Comparison of ENCODE assay signal across 8 mouse cellular contexts in genomic region chr9:103761151-103761571, GRCm38 (mm10). TPM values are rescaled to one million over a fixed set of nuclear protein-coding genes. Genes with fewer than 3 reads are reported as not detected.
DNase-seq lines count a peak whose midpoint lies in the region; ATAC-seq lines count a peak whose summit lies in the region.

No protein-coding gene starts in this region.

- H3K27ac ChIP-seq in hindbrain, embryonic 11.5 days (ENCODE audit: low read depth, low read length): no peak overlapping the region
- peak overlapping the region; percentile 62 for H3K27ac ChIP-seq in midbrain, embryonic 12.5 days (replicated peaks)

- peak overlapping the region; percentile 50 for H3K4me3 ChIP-seq in hindbrain, embryonic 11.5 days (ENCODE audit: low read depth, low read length)
- peak overlapping the region; percentile 68 for H3K4me3 ChIP-seq in midbrain, embryonic 12.5 days

- under 1% methylated on average over 30 of the region's 30 CpGs for WGBS in hindbrain, embryonic 11.5 days
- under 1% methylated on average over 30 of the region's 30 CpGs for WGBS in midbrain, embryonic 12.5 days

- H3K36me3 ChIP-seq in hindbrain, embryonic 11.5 days (ENCODE audit: control insufficient read depth, insufficient read depth, low read length): no peaks in the 10 kb centered on the region
- no peaks in the 10 kb centered on the region for H3K36me3 ChIP-seq in midbrain, embryonic 12.5 days

- peak overlapping the region; percentile 91 for H3K4me2 ChIP-seq in hindbrain, embryonic 11.5 days (replicated peaks; ENCODE audit: low read depth, low read length)
- H3K4me2 ChIP-seq in midbrain, embryonic 12.5 days (replicated peaks): peak overlapping the region; percentile 91

- no peaks in the 10 kb centered on the region for H3K9me3 ChIP-seq in hindbrain, embryonic 11.5 days (ENCODE audit: control insufficient read depth, low read length)
- no peaks in the 10 kb centered on the region for H3K9me3 ChIP-seq in midbrain, embryonic 12.5 days

- H3K4me1 ChIP-seq in hindbrain, embryonic 11.5 days (replicated peaks; ENCODE audit: control insufficient read depth, insufficient read depth, low read length): no peaks in the 10 kb centered on the region
- peaks cover 21% of the 10 kb centered on the region for H3K4me1 ChIP-seq in midbrain, embryonic 12.5 days

- peaks cover 19% of the 10 kb centered on the region; the same call in 1 of the 2 replicates for H3K27me3 ChIP-seq in hindbrain, embryonic 11.5 days (ENCODE audit: control insufficient read depth, insufficient read depth, low read length)
- H3K27me3 ChIP-seq in midbrain, embryonic 12.5 days: peaks cover 36% of the 10 kb centered on the region

- peak overlapping the region; percentile 63 for H3K9ac ChIP-seq in hindbrain, embryonic 11.5 days (ENCODE audit: low read depth, low read length)
- H3K9ac ChIP-seq in midbrain, embryonic 12.5 days (replicated peaks): peak overlapping the region; percentile 74

- no peak for DNase-seq in frontal cortex, postnatal 10 days (ENCODE audit: low spot score in 2 of 2)
- DNase-seq in right cerebral cortex, postnatal 25 days: peak; percentile 39
- DNase-seq in right cerebral cortex, postnatal 36 days (ENCODE audit: low spot score in 2 of 2): no peak
- DNase-seq in hindbrain, embryonic 11.5 days (ENCODE audit: low spot score): no peak
- DNase-seq in natural killer cell, adult 2 months (ENCODE audit: low spot score in 2 of 2): no peak
- DNase-seq in ovary, postnatal 14 days (ENCODE audit: low spot score): no peak

- ATAC-seq in frontal cortex, adult (ENCODE audit: low TSS enrichment): peak; percentile 27
- ATAC-seq in hindbrain, embryonic 11.5 days (ENCODE audit: low FRiP score): peak; percentile 61; the same call in 1 of the 2 replicates
- peak; percentile 42 for ATAC-seq in midbrain, embryonic 12.5 days (ENCODE audit: low FRiP score, low read depth)

RNA-seq across cellular contexts. Expression of gene Tmem108, which starts 0.5 kb away (rescaled TPM):
- polyA plus RNA-seq in hindbrain, embryonic 11.5 days (2014; fragmentation: Nextera tagmentation; extraction: Ambion mirVana): 13.2 and 14.9 TPM in 2 replicates
- 14.0 and 17.0 TPM in 2 replicates for polyA plus RNA-seq in midbrain, embryonic 12.5 days (2016; fragmentation: Nextera tagmentation; extraction: Ambion mirVana)
